Mouse (Mus musculus) heart, adult 18-20 months (tissue): ENCODE results near the gene Nudt16. TPM values are rescaled to one million over a fixed set of nuclear protein-coding genes. Genes with fewer than 3 reads are reported as not detected.
"Not testable (repeated sequence)": the region's sequence is repeated elsewhere in the genome, so short reads cannot be mapped to it uniquely, and the experiment has no call there.

Experiments used
- DNase-seq, 2 experiments: peaks; one replicate each; pipeline ENCODE4 v3.0.0; 2021 to 2022; ENCODE audit warnings: mixed read lengths in 1 of 2
- long read RNA-seq, 2 experiments: library from polyadenylated mRNA; stranded (forward); transcript quantifications; one replicate each; pipeline ENCODE4 v2.0.0; 2021
- total RNA-seq, 2 experiments: library from RNA; stranded (reverse); gene quantifications; 2 replicates each; pipeline ENCODE4 v1.2.3; 2021

Gene Nudt16
- 1 to 10 TPM; 6.1 to 6.4 TPM for total RNA-seq
- long read RNA-seq, experiment 1, partial matches to known transcripts = 0 of 4 reads
- long read RNA-seq, experiment 1, other reads (novel, unspliced or antisense) = 1 of 4 reads
- long read RNA-seq, experiment 2, partial matches to known transcripts = 2 of 6 reads
- long read RNA-seq, experiment 2, other reads (novel, unspliced or antisense) = 0 of 6 reads

DNA sequence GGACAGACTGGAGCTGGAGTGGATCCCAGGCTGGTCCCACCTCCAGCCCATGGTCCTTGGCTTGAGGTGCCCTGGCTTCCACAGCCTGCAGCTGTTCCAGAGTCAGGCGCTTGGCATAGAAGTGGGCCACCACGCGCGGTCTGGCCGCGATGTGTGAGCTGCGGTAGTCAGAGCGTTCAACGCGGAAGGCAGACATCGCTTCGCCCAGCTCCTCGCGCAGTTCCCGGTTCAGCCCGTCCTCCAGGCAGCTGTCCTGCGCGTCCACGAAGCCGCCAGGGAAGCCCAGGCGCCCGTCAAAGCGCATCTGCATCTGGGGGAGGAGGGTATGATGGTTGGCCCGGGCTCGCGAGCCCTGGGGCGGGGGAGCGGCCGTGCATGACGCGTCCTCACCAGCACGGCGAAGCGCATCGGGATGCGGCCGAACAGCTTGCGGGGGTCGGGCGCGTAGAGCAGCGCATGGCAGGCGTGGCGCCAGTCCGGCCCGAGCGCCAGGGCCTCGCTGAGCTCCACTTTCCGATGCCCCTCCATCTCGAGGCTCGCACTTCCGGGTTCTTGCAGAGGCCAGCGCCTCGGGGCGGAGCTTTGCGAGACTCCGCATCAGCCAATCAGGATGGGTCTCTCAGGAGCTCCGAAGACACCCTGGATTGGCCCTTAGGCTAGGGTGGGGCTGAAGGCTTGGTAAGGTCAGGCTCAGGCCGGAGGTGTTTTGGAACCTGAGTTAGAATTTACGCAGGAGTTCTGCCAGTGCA is at the start of gene Nudt16:
Gene Nudt16, minus strand, starts transcription at position 572 of the 749 bp plus-strand sequence.
- DNase-seq = peak; percentile 94 to 96

- DNase-seq = no peak
Measured at GRCm38 (mm10) chr9:105144992-105145391, 13.4 kb upstream of the Nudt16 start, which contains the start of gene 1700080E11Rik. Gene 1700080E11Rik (minus strand): TSS chr9:105145092.

GRCm38 (mm10) chr9:105139204-105139603 is 7.6 kb upstream of the Nudt16 start:
- DNase-seq = no peak

DNA sequence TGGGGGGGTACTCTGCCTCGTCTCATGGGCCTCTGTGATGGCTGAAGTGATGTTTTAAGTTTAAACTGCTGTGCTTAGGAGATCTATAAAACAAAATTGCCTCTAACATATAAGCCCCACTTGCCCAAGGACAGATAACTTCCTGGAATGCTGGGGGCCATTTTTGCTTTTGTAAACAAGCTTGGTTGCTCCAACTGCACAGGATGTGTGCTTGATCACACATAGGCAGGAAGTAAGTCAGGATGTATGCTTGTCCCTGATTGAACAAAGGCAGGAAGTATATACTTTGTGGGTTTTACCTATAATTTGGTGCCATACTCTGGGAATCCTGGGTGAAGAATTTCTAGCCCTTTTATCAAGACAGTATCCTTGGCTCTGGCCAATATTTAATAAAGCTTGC is 4.8 kb upstream of the Nudt16 start:
- no peak for DNase-seq

- no peak for DNase-seq
Measured at GRCm38 (mm10) chr9:105134536-105134935, 2.9 kb upstream of the Nudt16 start.

- DNase-seq = no peak
Measured at GRCm38 (mm10) chr9:105132002-105132367, 361 bp upstream of the Nudt16 start.

GRCm38 (mm10) chr9:105130331-105130730 is 1.3 kb downstream of the Nudt16 start:
- no peak for DNase-seq

GRCm38 (mm10) chr9:105125206-105125605 is 6.4 kb downstream of the Nudt16 start:
- DNase-seq = not testable (repeated sequence)

GRCm38 (mm10) chr9:105103893-105104292 is 27.7 kb downstream of the Nudt16 start:
- no peak for DNase-seq

DNA sequence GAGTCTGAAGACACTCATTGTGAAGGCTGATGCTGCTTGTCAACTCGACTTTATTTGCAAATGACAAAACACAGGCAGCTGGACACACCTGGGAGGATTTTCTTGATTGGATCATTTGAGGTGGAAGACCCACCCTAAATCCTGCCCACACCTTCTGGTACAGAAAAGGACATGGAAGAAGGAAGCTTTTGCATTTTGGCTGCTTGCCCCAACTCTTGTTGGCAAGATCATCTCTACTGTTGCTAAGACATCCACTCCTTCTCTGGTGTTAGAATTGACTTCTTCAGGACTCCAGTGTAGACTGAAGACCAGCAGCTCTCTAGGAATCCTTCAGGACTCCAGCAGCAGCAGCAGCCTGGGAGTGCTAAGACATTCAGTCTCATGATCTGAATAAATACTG is 29.7 kb downstream of the Nudt16 start:
- no peak for DNase-seq

GRCm38 (mm10) chr9:105100807-105101570 is 30.6 kb downstream of the Nudt16 start:
- DNase-seq = no peak

DNA sequence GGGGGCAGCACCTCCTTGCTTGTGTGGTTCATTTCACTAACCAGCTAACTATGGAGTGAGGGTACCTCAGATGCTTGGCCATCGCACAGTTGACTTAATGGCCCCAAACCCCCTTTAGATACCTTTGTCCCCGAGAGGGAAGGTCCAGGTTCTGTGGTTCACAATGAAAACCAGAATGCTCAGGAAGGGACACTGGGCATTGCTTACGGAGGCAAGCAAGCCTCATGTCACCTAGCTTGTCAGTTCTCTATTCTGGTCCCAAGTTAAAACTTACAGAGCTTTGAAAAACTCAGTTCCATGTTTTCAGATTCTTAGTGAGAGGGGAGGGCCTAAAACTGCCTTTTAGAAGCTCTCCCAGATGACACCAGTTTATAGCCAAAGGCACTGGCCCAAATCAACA is 51.4 kb downstream of the Nudt16 start:
- no peak for DNase-seq

Other genes starting within 250 kb of the Nudt16 start
- gene Mrpl3, start 78.6 kb downstream of the Nudt16 start, total RNA-seq = 100 to 1,000 TPM; 193 to 216 TPM
- gene 1700080E11Rik, start 13.3 kb upstream of the Nudt16 start, total RNA-seq = not detected